Mouse (Mus musculus) ES-E14 (cell line): ENCODE measurements around the gene Epb41l4b.

Experiments
- CHD2 ChIP-seq: IDR thresholded peaks from 2 replicates; pipeline ENCODE4 v1.6.1; 2014; ENCODE audit warnings: mild to moderate bottlenecking, low read depth, low read length, inconsistent platforms
- MAFK ChIP-seq: IDR thresholded peaks from 2 replicates; pipeline ENCODE4 v1.6.1; 2014; ENCODE audit warnings: mild to moderate bottlenecking, low read depth, low read length, inconsistent platforms; ENCODE audit not compliant: insufficient read depth

GRCm38 (mm10) chr4:57165654-57166053 is 22.4 kb upstream of the Epb41l4b start:
- no peak for TF ChIP-seq CHD2
- TF ChIP-seq MAFK, result no peak
